Mouse (Mus musculus) heart, embryonic 14.5 days (tissue): ENCODE data around the gene Apon. TPM values are rescaled to one million over a fixed set of nuclear protein-coding genes. Genes with fewer than 3 reads are reported as not detected.
A peak's percentile ranks its signal among the peaks of the same experiment; 100 is the strongest.

Experiments
- ATAC-seq: fragments of 200-750 bp; cut with Nextera tagmentation; 2 replicates; pipeline ENCODE4 v1.8.0; 2017; ENCODE audit warnings: low read depth, moderate TSS enrichment; ENCODE audit not compliant: insufficient number of reproducible peaks, insufficient read depth, low FRiP score
- H3K27ac ChIP-seq, 2 experiments: fragments of 200-500 bp in 1 of 2; fragments of 300-500 bp in 1 of 2; sonication (generic) in 1 of 2; replicated peaks in 1 of 2; 2 replicates each; pipeline ENCODE4 v1.5.1; 2012 to 2014; ENCODE audit warnings: low read depth in 2 of 2, low read length in 2 of 2, control low read depth in 1 of 2, mild to moderate bottlenecking in 1 of 2, mixed read lengths in 1 of 2; ENCODE audit not compliant: control insufficient read depth in 1 of 2, insufficient read depth in 1 of 2
- H3K27me3 ChIP-seq: fragments of 300-500 bp; sonication (generic); 2 replicates; pipeline ENCODE4 v1.6.1; 2014; ENCODE audit warnings: mild to moderate bottlenecking, low read length, control low read depth; ENCODE audit not compliant: control insufficient read depth, insufficient read depth
- H3K36me3 ChIP-seq: fragments of 300-500 bp; sonication (generic); 2 replicates; pipeline ENCODE4 v1.6.1; 2014; ENCODE audit warnings: mild to moderate bottlenecking, control low read depth, low read length, mixed read lengths; ENCODE audit not compliant: control insufficient read depth, insufficient read depth
- H3K4me1 ChIP-seq, 2 experiments: fragments of 200-500 bp in 1 of 2; fragments of 300-500 bp in 1 of 2; sonication (generic) in 1 of 2; 2 replicates each; pipeline ENCODE4 v1.6.1; 2012 to 2014; ENCODE audit warnings: low read length in 2 of 2, control low read depth in 1 of 2, mixed read lengths in 1 of 2; ENCODE audit not compliant: control insufficient read depth in 2 of 2, insufficient read depth in 2 of 2
- H3K4me2 ChIP-seq: fragments of 300-500 bp; sonication (generic); 2 replicates; pipeline ENCODE4 v1.6.1; 2014; ENCODE audit warnings: mild to moderate bottlenecking, low read length
- H3K4me3 ChIP-seq, 2 experiments: fragments of 200-500 bp in 1 of 2; fragments of 300-500 bp in 1 of 2; sonication (generic) in 1 of 2; 2 replicates each; pipeline ENCODE4 v1.5.1; 2012 to 2014; ENCODE audit warnings: low read length in 2 of 2, mild to moderate bottlenecking in 2 of 2, control low read depth in 1 of 2, low read depth in 1 of 2, moderate library complexity in 1 of 2; ENCODE audit not compliant: control insufficient read depth in 1 of 2, insufficient read depth in 1 of 2
- H3K9ac ChIP-seq: fragments of 300-500 bp; sonication (generic); 2 replicates; pipeline ENCODE4 v1.6.1; 2014; ENCODE audit warnings: mild to moderate bottlenecking, low read length
- H3K9me3 ChIP-seq: fragments of 300-500 bp; sonication (generic); 2 replicates; pipeline ENCODE4 v1.6.1; 2016; ENCODE audit warnings: low read length, control low read depth; ENCODE audit not compliant: control insufficient read depth
- WGBS: fragments of 180-500 bp; shearing (Covaris S2); extraction: QIAGEN DNeasy Blood & Tissue Kit; methylation state at CpG from one replicate; pipeline ENCODE4 v1.1.7; 2014; 5-methylcytosine and 5-hydroxymethylcytosine counted together
- polyA plus RNA-seq: library from polyadenylated mRNA; unstranded; fragments of >200 nt; fragmentation: Nextera tagmentation; extraction: Ambion mirVana; gene quantifications from 2 replicates; pipeline ENCODE4 v1.2.1, GENCODE M21; 2014

The Apon gene
- polyA plus RNA-seq, 1 experiment from 2014 or later: not detected

- Histone ChIP-seq H3K4me3 (peak within 1 kb of the TSS; percentile 52 to 74), H3K4me1 (peaks cover 13 to 16% of the 10 kb centered on the region in 2 experiments), H3K9me3 (no peaks in the 10 kb centered on the region), H3K27me3 (no peaks in the 10 kb centered on the region), H3K27ac (peak within 1 kb of the TSS; percentile 94 to 98), H3K36me3 (peaks cover 21% of the 10 kb centered on the region), H3K9ac (peak within 1 kb of the TSS; percentile 84), H3K4me2 (peak within 1 kb of the TSS; percentile 86)
- 1% methylated on average over 37 of the region's 37 CpGs for WGBS
- ATAC-seq: peak; percentile 98
Measured at GRCm38 (mm10) chr10:128303126-128304021, 49.5 kb downstream of the Apon start, which contains the start of gene Pan2. Gene Pan2, plus strand, starts transcription at chr10:128303335.

Other genes starting within 250 kb of the Apon start
- gene Hsd17b6, start 246.5 kb upstream of the Apon start, polyA plus RNA-seq: not detected in 2 replicates
- gene Prim1, start 238.9 kb upstream of the Apon start, polyA plus RNA-seq: 44.8 and 44.9 TPM in 2 replicates
- 540 and 614 TPM in 2 replicates for gene Naca, start 218.5 kb upstream of the Apon start, polyA plus RNA-seq
- 280 and 290 TPM in 2 replicates for gene Ptges3, start 195.1 kb upstream of the Apon start, polyA plus RNA-seq
- 6,412 and 6,474 TPM in 2 replicates for gene Atp5b, start 170.8 kb upstream of the Apon start, polyA plus RNA-seq
- gene Baz2a, start 162.5 kb upstream of the Apon start, polyA plus RNA-seq: 13.3 and 17.2 TPM in 2 replicates
- 32.3 and 32.6 TPM in 2 replicates for gene Rbms2, start 73.8 kb upstream of the Apon start, polyA plus RNA-seq
- 0.54 and 1.1 TPM in 2 replicates for gene Gls2, start 59.6 kb upstream of the Apon start, polyA plus RNA-seq
- 44.2 and 47.6 TPM in 2 replicates for gene Spryd4, start 42.3 kb upstream of the Apon start, polyA plus RNA-seq
- not detected in 2 replicates for gene Mip, start 28.3 kb upstream of the Apon start, polyA plus RNA-seq
- 23.6 and 25.2 TPM in 2 replicates for gene Timeless, start 22.0 kb upstream of the Apon start, polyA plus RNA-seq
- not detected in 2 replicates for gene Apof, start 14.6 kb downstream of the Apon start, polyA plus RNA-seq
- gene Stat2, start 16.5 kb downstream of the Apon start, polyA plus RNA-seq: 10.0 and 10.9 TPM in 2 replicates
- 3.3 and 4.3 TPM in 2 replicates for gene Il23a, start 44.7 kb downstream of the Apon start, polyA plus RNA-seq
- 28.8 and 29.6 TPM in 2 replicates for gene Pan2, start 49.2 kb downstream of the Apon start, polyA plus RNA-seq
- 213 and 243 TPM in 2 replicates for gene Cnpy2, start 68.4 kb downstream of the Apon start, polyA plus RNA-seq
- 493 and 524 TPM in 2 replicates for gene Cs, start 83.6 kb downstream of the Apon start, polyA plus RNA-seq
- 23.5 TPM in 2 replicates for gene Coq10a, start 114.9 kb downstream of the Apon start, polyA plus RNA-seq
- gene Ankrd52, start 123.0 kb downstream of the Apon start, polyA plus RNA-seq: 7.9 and 9.9 TPM in 2 replicates
- not detected in 2 replicates for gene Slc39a5, start 147.1 kb downstream of the Apon start, polyA plus RNA-seq
- gene Nabp2, start 157.4 kb downstream of the Apon start, polyA plus RNA-seq: 64.5 and 66.6 TPM in 2 replicates
- gene Rnf41, start 157.6 kb downstream of the Apon start, polyA plus RNA-seq: 23.7 and 24.6 TPM in 2 replicates
- 62.4 and 63.7 TPM in 2 replicates for gene Smarcc2, start 205.2 kb downstream of the Apon start, polyA plus RNA-seq
- gene Myl6, start 240.0 kb downstream of the Apon start, polyA plus RNA-seq: 1,060 and 1,246 TPM in 2 replicates
- gene Myl6b, start 244.6 kb downstream of the Apon start, polyA plus RNA-seq: 5.0 and 5.5 TPM in 2 replicates